Mouse (Mus musculus): ENCODE results near the gene Amt.

Gene Amt

DNA sequence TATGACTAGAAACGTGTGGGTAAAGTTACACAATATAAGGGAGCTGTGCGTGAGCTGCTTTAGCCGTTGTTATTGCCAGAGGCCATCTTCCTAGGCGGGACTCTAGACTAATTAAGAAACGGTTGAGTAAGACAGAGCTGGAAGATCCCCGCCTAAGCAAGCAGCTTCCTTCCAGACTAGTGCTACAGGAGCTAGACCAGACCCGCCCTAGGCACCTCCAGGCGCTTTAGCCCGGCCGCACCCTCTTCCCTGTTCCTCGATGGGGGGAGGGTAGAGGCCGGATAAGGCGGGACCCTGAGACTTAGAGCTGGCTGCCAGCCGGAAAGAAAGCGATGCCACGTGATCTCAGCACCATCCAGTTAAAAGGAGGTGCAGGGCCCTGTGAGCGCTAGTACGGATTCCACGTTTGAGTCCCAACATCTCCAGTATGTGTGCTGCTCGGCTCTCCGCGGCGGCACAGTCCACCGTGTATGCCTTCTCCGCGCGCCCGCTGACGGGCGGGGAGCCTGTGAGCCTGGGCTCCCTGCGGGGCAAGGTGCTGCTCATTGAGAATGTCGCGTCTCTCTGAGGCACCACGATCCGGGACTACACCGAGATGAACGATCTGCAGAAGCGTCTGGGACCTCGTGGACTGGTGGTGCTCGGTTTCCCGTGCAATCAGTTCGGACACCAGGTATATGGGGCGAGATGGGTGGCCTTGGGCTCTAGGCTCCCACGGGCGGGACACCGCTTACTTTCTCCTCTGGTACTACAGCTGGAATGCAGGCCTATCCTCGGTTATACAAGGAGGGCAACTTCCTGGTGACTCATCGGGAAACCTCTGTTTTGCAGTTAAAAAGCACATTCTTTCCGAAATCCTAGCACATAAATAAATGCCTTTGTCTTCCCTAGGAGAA, 42.5 kb downstream of the Amt start, which contains the start of gene Gpx1:
Gene Gpx1 (plus strand): TSS at position 18 of the 896 bp plus-strand sequence.
- peak; percentile 96 for DNase-seq (ENCODE audit: low read depth, low spot score)

DNA sequence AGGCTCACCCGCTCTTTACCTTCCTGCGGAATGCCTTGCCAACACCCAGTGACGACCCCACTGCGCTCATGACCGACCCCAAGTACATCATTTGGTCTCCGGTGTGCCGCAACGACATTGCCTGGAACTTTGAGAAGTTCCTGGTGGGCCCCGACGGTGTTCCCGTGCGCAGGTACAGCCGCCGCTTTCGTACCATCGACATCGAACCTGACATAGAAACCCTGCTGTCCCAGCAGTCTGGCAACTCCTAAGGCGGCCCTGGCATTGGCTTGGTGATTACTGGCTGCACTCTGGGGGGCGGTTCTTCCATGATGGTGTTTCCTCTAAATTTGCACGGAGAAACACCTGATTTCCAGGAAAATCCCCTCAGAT, 43.2 kb downstream of the Amt start:
- DNase-seq (ENCODE audit: low read depth, low spot score) = no peak

DNA sequence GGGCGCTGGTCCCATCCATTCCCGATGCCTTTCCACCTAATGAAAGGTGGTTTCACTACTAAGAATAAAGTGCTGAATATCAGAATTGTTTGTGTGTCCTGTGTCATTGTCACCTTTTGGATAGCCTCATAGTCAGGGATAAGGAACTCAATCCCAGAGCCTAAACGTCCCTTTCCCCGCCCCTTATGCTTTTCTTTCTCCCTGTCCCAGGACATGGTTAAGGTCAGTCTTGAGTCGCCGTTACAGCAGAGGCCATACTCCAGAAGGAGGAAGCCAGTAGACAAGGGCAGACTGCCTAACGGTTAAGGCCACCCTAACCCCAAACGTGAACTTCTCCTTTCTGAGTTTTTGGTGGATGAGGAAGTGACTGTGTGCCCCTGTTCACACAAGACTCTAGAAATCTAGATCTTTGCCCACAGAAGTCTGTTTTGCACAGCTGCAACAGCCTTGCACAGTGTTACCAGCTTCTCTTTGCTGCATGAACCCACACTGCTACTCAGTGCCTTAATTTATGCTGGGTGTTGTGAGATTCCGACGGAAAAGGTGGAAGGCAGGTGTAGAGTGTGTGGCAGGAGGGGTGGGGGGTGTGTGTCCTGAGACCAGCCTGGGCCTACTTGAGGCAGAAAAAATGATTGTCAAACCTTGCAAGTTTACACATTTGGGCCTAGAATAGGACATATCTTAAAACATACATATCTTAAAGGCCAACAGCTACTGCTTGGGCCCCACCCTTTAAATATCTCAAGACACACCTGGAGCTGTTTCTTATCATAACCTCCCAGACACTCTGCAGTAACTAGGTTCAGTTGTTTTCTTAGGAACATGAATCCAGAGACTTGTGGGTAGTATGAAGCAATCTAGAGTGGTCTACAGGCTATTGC, 43.8 kb downstream of the Amt start:
- peak; percentile 41 for DNase-seq (ENCODE audit: low read depth, low spot score)

DNA sequence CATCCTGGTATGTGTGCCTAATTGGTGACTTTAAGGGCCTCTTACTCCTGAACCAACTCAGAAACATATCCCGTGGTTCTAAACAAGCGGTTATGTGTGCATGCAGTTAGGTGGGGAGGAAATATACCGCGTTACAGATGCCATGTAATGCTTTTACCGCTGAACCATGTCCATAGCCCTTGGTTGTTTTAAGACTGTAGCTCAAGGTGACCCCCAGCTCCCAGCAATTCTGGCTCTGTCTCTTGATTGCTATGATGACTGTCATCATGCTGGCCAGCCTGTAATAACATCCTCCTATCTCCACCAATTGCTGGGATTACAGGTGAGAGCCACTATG, 44.5 kb downstream of the Amt start:
- no peak for DNase-seq (ENCODE audit: low read depth, low spot score)

DNA sequence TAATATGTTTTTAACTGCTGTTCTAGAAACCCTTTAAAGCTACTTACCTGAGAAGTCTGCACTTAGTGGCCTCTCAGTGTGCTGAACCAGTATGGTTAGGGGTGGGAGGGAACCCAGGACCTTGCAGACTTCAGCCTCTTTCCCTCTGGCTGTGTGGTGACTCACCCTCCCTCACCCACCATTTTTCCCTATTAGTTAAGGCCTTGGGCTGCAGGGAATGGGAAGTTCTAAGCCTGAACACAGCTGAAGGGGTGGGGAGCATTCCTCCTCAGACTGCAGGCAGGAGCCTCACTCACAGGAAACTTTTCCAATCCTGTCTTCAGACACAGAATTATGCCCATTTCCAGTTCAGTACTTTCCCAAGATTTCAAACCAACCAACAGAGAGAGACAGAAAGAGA, 45.1 kb downstream of the Amt start:
- peak; percentile 26 for DNase-seq (ENCODE audit: low read depth, low spot score)

DNA sequence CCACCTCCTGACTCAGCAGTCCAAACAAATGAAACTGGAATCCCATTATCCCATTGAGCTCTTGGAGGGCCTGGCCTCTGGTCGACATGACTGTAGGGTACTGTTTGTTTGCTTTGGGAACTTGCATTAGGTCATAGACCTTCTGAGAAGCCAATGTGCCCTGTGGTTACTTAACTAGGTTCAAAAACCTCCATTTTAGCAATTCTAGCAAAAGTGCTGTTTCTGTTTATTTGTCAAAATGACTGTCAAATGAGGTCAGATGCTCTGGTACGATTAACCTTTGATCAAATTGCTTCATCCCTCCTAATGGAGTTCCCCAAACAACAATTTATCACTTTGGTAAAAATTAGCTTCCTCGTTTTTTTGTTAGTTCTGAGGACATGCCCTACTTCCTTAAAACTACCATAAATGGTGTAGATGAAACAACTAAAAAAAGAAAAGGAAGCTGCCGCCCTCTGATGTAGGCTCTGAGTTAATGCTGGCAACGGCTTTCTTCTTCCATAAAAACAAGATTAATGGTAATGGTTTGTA, 45.7 kb downstream of the Amt start:
- peak; percentile 45 for DNase-seq (ENCODE audit: low read depth, low spot score)

DNA sequence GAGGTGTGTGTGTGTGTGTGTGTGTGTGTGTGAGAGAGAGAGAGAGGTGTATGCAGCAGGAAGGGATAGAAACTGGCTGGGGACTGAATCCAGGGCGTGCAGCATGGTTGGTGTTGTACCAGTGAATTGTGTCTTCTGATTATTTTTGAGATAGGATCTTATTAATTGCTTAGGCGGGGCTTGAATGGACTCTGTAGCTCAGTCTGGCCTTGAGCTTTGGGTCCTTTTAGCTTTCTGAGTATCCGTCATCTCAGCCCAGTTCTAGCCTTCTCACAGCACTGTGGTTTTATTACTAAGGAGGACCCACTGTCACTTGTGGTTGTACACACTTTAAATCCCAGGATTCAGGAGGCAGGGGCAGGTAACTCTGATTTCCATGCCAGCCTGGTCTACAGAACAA, 46.7 kb downstream of the Amt start:
- DNase-seq (ENCODE audit: low read depth, low spot score) = no peak

DNA sequence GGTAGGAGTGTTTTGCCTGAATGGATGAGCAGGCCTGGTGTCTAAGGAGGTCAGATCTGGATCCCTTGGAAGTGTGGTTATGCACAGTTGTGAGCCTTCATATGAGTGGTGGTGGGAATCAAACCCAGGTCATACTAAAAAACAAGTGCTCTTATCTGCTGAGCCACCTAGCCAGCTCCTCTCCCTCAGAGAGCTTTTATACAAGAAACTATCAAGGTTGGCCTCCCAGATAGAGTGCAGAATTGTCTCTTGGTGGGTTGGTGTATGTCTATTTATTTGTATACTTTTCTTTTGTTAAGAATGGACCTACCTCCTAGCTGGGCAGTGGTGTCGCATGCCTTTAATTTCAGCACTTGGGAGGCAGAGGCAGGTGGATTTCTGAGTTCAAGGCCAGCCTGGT, 47.2 kb downstream of the Amt start:
- DNase-seq (ENCODE audit: low read depth, low spot score) = no peak

DNA sequence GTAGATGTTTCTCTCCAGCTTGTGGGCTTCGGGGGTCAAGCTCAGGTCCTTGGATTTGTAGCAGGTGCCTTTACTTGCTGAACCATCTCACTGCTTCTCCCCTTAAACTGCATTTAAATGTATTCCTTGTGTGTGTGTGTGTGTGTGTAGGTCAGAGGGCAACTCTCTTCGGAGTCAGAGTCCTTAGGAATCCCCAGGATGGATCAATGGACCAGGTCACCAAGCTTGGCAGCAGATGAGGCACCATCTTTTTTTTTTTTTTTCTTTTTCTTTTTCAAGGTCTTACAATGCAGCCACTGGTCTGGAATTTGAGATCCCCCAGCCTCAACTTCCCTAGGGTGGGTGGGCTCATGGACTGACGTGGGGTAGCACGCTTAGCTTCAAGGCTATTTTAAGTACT, 47.8 kb downstream of the Amt start:
- no peak for DNase-seq (ENCODE audit: low read depth, low spot score)

DNA sequence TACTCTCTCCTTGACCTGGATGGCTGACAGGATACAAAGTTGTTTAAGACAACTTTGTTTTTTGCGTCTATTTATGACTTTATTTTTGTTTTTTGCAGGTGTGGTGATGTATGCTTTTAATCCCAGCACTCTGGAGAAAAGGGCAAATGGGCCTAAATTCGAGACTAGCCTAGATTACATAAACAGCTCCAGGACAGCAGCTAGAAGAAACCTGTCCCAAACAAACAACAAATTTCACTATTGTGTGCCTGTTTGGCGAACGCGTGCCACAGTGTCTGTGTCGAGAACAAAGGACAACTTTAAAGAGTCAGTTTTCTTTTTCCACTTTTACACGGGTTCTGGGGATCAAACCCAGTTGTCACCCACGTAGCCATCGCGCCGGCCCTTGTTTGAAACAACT, 50.4 kb downstream of the Amt start:
- peak; percentile 40 for DNase-seq (ENCODE audit: low read depth, low spot score)

DNA sequence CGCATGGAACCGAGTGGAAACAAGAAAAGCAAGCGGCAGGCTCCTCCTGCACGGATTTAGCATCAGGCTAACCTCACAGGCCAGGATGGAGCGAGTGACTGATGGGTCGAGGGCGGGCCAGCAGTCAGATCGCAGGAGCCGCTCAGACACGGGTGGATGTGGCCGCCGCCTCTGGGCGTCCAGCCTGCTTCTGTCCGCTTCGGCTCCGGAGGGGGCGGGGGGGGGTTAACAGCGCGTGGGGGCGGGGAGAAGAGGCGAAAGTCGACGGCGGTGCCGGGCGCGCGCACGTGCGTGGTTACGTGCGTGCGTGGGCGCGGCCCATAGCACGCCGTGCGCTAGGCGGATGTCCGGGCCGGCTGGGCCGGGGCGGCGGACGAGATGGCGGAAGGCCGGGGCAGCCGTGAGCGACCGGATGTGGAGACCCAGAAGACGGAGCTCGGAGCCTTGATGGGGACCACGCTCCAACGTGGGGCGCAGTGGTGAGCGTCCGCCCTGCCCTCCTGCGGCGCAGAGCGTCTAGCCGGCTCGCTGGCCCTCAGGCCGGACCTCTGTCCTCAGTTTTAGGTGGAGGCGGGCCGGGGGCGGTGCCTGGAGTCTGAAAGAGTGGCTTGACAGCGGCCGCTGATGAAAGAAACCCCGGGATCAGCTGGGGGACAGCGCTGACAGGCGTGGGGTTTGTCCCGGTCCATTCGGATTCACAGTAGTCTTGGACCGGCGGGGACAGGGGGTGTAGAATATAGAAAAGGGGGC, 51.1 kb downstream of the Amt start, which contains the start of gene Usp4:
Gene Usp4 (plus strand): TSS at position 314 of the 750 bp plus-strand sequence.
- DNase-seq (ENCODE audit: low read depth, low spot score) = peak; percentile 96

DNA sequence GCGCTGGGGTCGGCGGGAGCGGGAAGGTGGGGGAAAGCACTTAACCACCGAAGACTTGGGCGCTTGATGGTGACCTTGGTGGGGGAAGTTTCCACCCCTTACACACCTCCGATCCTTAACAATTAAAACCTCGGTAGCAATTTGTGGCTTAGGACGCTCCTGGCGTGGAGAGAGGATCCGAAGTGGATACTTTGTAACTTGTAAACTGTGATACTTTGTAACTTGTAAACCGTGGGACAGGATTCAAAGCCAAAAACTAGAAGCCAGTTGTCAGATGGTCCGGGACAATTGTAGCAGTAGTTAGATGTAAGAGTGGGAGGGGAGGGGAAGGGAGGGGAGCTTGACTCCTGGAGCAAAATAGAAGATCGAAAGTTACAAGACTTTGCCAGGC, 51.6 kb downstream of the Amt start:
- no peak for DNase-seq (ENCODE audit: low read depth, low spot score)

DNA sequence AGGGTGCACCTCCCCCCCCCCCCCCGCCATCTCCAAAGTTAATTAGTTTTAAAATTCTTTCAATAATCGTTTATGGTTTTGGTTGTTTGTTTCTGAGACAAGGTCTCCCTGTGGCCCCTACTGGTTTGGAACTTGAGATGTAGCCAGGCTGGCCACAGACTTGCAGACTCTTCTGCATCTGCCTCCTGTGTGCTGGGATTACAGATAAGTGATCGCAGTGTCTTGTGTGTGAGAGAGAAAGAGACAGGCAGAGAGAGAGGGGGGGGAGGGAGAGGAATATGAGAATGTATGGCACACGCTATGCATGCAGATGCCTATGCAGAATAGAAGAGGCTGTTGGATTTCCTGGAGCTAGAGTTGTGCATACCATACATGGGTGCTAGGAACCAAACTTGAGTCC, 53.1 kb downstream of the Amt start:
- DNase-seq (ENCODE audit: low read depth, low spot score) = no peak

Measured in brain, adult 2 months (tissue).